Mouse (Mus musculus) adrenal gland, adult 2 months (tissue): ENCODE measurements around the gene Dlk1. TPM values are rescaled to one million over a fixed set of nuclear protein-coding genes. Genes with fewer than 3 reads are reported as not detected.
"Not testable (repeated sequence)": the region's sequence is repeated elsewhere in the genome, so short reads cannot be mapped to it uniquely, and the experiment has no call there.

Experiments used
- DNase-seq: peaks from one replicate; pipeline ENCODE4 v3.0.0; 2021
- polyA plus RNA-seq: library from polyadenylated mRNA; depleted of rRNA; stranded (reverse); fragments of >200 nt; gene quantifications from 2 replicates; pipeline ENCODE4 v1.2.3, GENCODE M21; 2012; rRNA removed
- total RNA-seq, 2 experiments: library from RNA; stranded (reverse); gene quantifications; 2 replicates each; pipeline ENCODE4 v1.2.3; 2021

Gene Dlk1
- total and polyA plus RNA-seq, 3 experiments: 623 to 1,239 (median 917) TPM

- DNase-seq: peak; percentile 3
Measured at GRCm38 (mm10) chr12:109473575-109473976, 21.0 kb downstream of the Dlk1 start.

- no peak for DNase-seq
Measured at GRCm38 (mm10) chr12:109474187-109474606, 21.6 kb downstream of the Dlk1 start.

DNA sequence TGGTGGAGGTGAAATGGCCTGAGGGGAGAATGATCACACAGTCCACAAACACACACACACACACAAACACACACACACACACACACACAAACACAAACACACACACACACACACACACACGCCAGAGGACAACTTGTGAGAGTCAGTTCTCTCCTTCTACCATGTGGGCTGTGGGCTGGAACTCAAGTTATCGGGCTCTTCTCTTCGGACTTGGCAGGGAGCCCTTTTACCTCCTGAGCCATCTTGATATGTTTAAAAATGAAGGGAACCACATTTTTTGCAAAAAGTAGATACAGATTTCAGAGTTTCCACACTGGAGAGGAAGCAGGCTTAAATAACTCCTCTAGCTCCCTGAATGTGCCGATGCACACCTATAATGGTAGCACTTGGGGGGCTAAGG lies 22.9 kb downstream of the Dlk1 start:
- DNase-seq: no peak

DNA sequence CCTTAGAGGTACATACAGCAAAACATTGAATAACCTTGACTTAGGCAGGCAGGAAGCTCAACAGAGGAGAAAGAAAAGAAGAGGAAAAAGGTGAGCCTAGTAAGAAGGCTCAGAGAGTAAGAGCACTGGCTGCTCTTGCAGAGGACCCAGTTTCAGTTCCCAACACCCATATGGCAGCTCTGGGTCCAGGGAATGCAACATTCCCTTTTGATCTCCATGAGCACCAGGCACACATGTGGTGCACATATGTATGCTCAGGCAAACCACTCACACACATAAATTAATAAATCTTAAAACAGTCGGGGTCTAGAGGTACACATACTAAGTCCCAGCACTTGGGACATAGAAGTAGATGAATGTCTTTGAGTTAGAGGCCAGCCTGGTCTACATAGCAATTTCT lies 33.9 kb downstream of the Dlk1 start:
- DNase-seq: not testable (repeated sequence)

GRCm38 (mm10) chr12:109491701-109492100 lies 39.1 kb downstream of the Dlk1 start:
- no peak for DNase-seq

- no peak for DNase-seq
Measured at GRCm38 (mm10) chr12:109493381-109493780, 40.8 kb downstream of the Dlk1 start.

GRCm38 (mm10) chr12:109495016-109495644 lies 42.5 kb downstream of the Dlk1 start:
- no peak for DNase-seq

DNA sequence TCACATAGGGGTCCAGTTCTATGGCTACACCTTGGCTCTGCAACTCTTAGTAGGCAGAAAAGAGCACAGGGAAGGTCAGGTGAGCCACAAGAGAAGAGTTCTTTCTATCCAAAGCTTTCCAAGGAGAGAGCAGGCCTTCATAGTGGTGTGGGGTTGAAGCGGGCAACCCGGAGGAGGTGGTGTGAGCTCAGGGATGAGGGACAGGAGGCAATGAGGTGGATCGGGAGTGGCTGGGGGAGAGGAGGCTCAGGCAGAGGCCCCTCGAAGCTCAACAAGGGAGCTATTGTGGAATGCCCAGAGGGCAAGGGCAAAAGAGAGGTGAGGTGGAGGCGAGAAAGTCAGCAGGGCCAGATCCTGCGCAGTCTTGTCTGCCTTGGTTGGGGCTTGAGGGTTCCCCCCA lies 43.8 kb downstream of the Dlk1 start:
- DNase-seq: no peak

DNA sequence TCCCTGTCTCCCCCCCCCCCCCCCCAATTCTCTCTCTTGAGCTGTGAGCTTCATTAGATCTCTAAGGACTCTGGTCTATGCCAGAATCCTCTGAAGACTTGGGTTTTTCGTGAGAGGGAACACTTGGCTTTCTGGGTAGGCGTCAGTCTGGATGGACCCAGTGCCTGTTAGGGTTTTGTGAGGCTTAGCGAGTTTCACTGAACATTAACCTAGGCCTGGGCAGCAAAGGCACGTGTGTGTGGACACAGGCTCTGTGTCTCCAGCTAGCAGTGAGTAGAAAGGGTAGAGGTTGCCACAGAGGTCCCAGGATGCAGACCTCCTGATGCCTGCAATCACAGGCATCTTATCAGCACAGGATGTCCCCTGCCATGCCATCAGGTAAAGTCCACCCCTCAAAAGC lies 48.4 kb downstream of the Dlk1 start:
- DNase-seq: no peak

GRCm38 (mm10) chr12:109502360-109503040 lies 49.9 kb downstream of the Dlk1 start:
- no peak for DNase-seq

DNA sequence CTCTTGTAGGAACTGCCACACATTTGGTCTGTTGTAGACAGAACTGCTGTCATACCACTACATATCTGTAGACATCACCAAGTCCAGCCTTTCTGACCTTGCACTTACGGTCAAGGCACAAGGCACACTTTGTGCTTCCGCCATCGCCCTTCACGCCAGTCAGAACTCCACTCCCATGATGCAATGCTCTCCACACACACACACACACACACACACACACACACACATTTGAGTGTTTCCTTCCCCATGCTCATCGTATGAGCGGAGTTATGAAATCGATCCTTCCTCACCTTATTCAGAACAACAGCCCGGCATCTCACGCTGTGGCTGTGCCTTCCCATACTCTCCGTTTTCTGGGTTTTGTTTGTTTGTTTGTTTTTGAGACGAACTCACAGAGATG lies 55.1 kb downstream of the Dlk1 start:
- DNase-seq: no peak

GRCm38 (mm10) chr12:109508495-109509454 lies 56.2 kb downstream of the Dlk1 start:
- no peak for DNase-seq

GRCm38 (mm10) chr12:109509531-109510137 lies 57.0 kb downstream of the Dlk1 start:
- DNase-seq: peak; percentile 24

GRCm38 (mm10) chr12:109510247-109510646 lies 57.6 kb downstream of the Dlk1 start:
- no peak for DNase-seq

DNA sequence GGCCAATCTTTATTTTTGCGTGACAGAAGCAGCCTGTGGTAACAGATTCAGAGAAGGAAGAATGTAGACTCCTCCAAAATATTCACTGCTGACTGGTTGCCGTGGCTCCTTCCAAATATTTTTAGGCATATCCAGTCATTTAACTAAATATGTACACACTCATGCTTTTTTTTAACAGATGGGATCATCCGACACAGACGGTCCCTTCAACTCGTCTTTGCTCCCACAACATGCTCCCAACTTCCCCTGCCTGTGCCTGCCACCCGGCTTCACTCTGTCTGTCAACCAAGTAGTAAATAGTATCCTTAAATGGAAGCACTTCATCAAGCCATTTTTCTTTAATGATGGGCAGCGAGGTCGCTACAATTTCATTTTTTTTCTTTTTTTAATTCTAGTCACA lies 58.8 kb downstream of the Dlk1 start:
- no peak for DNase-seq

GRCm38 (mm10) chr12:109512151-109512907 lies 59.7 kb downstream of the Dlk1 start:
- DNase-seq: peak; percentile 15

Other genes with a start within 250 kb of the Dlk1 start
- gene Rtl1, start 147.5 kb downstream of the Dlk1 start, total RNA-seq: 1 to 10 TPM; 4.9 to 6.8 TPM
- 1.3 and 1.4 TPM in 2 replicates for gene Rtl1, start 147.5 kb downstream of the Dlk1 start, polyA plus RNA-seq